ENCODE assay signal across 16 mouse cellular contexts in genomic region chr9:102272731-102273468, GRCm38 (mm10).
A peak's percentile ranks its signal among the peaks of the same experiment; 100 is the strongest.
DNase-seq lines count a peak whose midpoint lies in the region.
"Had no signal": no experiment of that assay in that cellular context is flagged by ENCODE, and none has a peak within 500 bp of the region (broad histone marks: within the 10 kb centered on the region; RNA-seq: fewer than 3 reads in every experiment).

No protein-coding gene starts in this region.

- DNase-seq in cerebellum, adult 18-20 months, result peak; percentile 65
- DNase-seq in cerebellum, postnatal 4 days (ENCODE audit: low spot score in 2 of 2), result no peak
- peak; percentile 37 for DNase-seq in kidney, postnatal 10 days
- no peak for DNase-seq in kidney, adult 11 months
- DNase-seq in right cerebral cortex, postnatal 4 days, result peak; percentile 27
- no peak for DNase-seq in right cerebral cortex, postnatal 36 days (ENCODE audit: low spot score in 2 of 2)
- DNase-seq in cerebellum, postnatal 36 days, result peak; percentile 58 to 63
- DNase-seq in lung, postnatal 10 days, result no peak
- DNase-seq: adrenal gland, postnatal 14 days; forebrain, postnatal 0 days; gastrocnemius, adult 2 months; heart, adult 11 months; layer of hippocampus, postnatal 36 days; lung, adult 18-20 months; midbrain, embryonic 14.5 days; thymus, postnatal 25 days had no signal

Comparison
In these comparisons a context has a peak if more than half of its experiments do, and no peak if none do; other contexts are left out.
1. DNase-seq: peak in cerebellum, adult 18-20 months (2 of 2), kidney, postnatal 10 days (single experiment), right cerebral cortex, postnatal 4 days (single experiment) and cerebellum, postnatal 36 days (2 of 2); none in cerebellum, postnatal 4 days (0 of 2), kidney, adult 11 months (single experiment), right cerebral cortex, postnatal 36 days (0 of 2) and lung, postnatal 10 days (single experiment).